Mouse (Mus musculus): ENCODE measurements around the gene Auh. TPM values are rescaled to one million over a fixed set of nuclear protein-coding genes. Genes with fewer than 3 reads are reported as not detected.

Gene Auh
- polyA plus RNA-seq, 1 experiment = 81.6 TPM

DNA sequence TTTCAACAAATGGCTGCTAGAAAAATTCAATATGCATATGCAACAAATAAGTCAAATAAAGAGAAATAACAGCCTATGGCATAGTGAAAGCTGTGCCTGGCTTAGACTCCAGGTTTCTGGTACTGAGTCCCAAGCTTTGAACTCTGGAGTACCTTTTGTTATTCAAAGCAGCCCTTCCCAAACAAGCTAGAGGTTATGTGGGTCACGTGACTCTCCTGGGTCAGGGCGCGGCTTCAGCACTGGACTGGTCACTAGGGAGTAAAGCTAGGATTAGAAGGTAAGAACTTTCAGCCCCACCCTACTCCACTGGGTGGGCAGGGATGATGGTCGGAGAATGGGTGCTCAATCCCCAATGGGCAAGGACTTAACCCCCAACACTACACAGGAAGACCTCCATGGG, 18.2 kb downstream of the Auh start:
- Histone ChIP-seq H3K27ac (ENCODE audit: insufficient read depth, low read length) (no peak overlapping the region), H3K4me3 (ENCODE audit: insufficient read depth, low read length) (no peak overlapping the region), H3K4me1 (ENCODE audit: control insufficient read depth, insufficient read depth, low read length) (peaks cover 3% of the 10 kb centered on the region)
- TF ChIP-seq POLR2A (IDR thresholded peaks at IDR 0.05; ENCODE audit: extremely low read depth, insufficient read depth, low read length) (no peak), CTCF (IDR thresholded peaks at IDR 0.05; ENCODE audit: extremely low read depth, insufficient read depth, low read length) (no peak)

DNA sequence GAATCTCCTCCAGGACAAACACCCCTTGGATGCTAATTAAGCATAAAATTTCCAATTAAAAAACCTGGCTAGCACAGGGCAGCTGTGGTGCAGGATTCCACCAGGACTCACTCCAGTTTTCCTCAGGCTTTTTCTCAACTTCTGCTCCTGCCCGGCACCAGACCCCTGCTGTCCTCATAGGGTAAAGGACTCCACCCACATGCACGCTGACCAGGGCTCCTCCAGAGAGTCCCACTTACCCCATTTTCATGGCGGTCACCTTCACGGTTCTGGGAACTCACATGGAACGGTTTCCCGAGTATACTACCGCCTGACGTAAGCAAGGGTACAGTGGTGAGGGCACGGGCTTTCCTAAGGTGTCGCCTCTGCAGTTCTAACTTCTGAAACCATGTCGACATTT, 23.2 kb downstream of the Auh start:
- TF ChIP-seq CTCF (IDR thresholded peaks at IDR 0.05; ENCODE audit: extremely low read depth, insufficient read depth, low read length) (no peak), POLR2A (IDR thresholded peaks at IDR 0.05; ENCODE audit: extremely low read depth, insufficient read depth, low read length) (no peak)
- no peak overlapping the region for H3K27ac ChIP-seq (ENCODE audit: insufficient read depth, low read length)
- no peak overlapping the region for H3K4me3 ChIP-seq (ENCODE audit: insufficient read depth, low read length)
- no peaks in the 10 kb centered on the region for H3K4me1 ChIP-seq (ENCODE audit: control insufficient read depth, insufficient read depth, low read length)

- peaks cover 9% of the 10 kb centered on the region for H3K4me1 ChIP-seq (ENCODE audit: control insufficient read depth, insufficient read depth, low read length)
- no peak overlapping the region for H3K4me3 ChIP-seq (ENCODE audit: insufficient read depth, low read length)
- H3K27ac ChIP-seq (ENCODE audit: insufficient read depth, low read length) = no peak overlapping the region
- TF ChIP-seq POLR2A (IDR thresholded peaks at IDR 0.05; ENCODE audit: extremely low read depth, insufficient read depth, low read length) (no peak), CTCF (IDR thresholded peaks at IDR 0.05; ENCODE audit: extremely low read depth, insufficient read depth, low read length) (no peak)
Observed at GRCm38 (mm10) chr13:52904175-52904574, 25.3 kb downstream of the Auh start.

- H3K27ac ChIP-seq (ENCODE audit: insufficient read depth, low read length) = no peak overlapping the region
- H3K4me3 ChIP-seq (ENCODE audit: insufficient read depth, low read length) = no peak overlapping the region
- peaks cover 9% of the 10 kb centered on the region for H3K4me1 ChIP-seq (ENCODE audit: control insufficient read depth, insufficient read depth, low read length)
- no peak for TF ChIP-seq POLR2A (IDR thresholded peaks at IDR 0.05; ENCODE audit: extremely low read depth, insufficient read depth, low read length)
- no peak for TF ChIP-seq CTCF (IDR thresholded peaks at IDR 0.05; ENCODE audit: extremely low read depth, insufficient read depth, low read length)
Observed at GRCm38 (mm10) chr13:52903767-52904166, 25.7 kb downstream of the Auh start.

- Histone ChIP-seq H3K4me1 (ENCODE audit: control insufficient read depth, insufficient read depth, low read length) (peaks cover 9% of the 10 kb centered on the region), H3K4me3 (ENCODE audit: insufficient read depth, low read length) (no peak overlapping the region), H3K27ac (ENCODE audit: insufficient read depth, low read length) (no peak overlapping the region)
- TF ChIP-seq POLR2A (IDR thresholded peaks at IDR 0.05; ENCODE audit: extremely low read depth, insufficient read depth, low read length) = no peak
- no peak for TF ChIP-seq CTCF (IDR thresholded peaks at IDR 0.05; ENCODE audit: extremely low read depth, insufficient read depth, low read length)
Observed at GRCm38 (mm10) chr13:52902517-52902916, 27.0 kb downstream of the Auh start.

- Histone ChIP-seq H3K27ac (ENCODE audit: insufficient read depth, low read length) (no peak overlapping the region), H3K4me1 (ENCODE audit: control insufficient read depth, insufficient read depth, low read length) (peaks cover 9% of the 10 kb centered on the region), H3K4me3 (ENCODE audit: insufficient read depth, low read length) (no peak overlapping the region)
- TF ChIP-seq POLR2A (IDR thresholded peaks at IDR 0.05; ENCODE audit: extremely low read depth, insufficient read depth, low read length) = no peak
- no peak for TF ChIP-seq CTCF (IDR thresholded peaks at IDR 0.05; ENCODE audit: extremely low read depth, insufficient read depth, low read length)
Observed at GRCm38 (mm10) chr13:52899664-52900063, 29.8 kb downstream of the Auh start.

GRCm38 (mm10) chr13:52897806-52898205, 31.7 kb downstream of the Auh start:
- Histone ChIP-seq H3K4me1 (ENCODE audit: control insufficient read depth, insufficient read depth, low read length) (peaks cover 9% of the 10 kb centered on the region), H3K27ac (ENCODE audit: insufficient read depth, low read length) (no peak overlapping the region), H3K4me3 (ENCODE audit: insufficient read depth, low read length) (no peak overlapping the region)
- TF ChIP-seq CTCF (IDR thresholded peaks at IDR 0.05; ENCODE audit: extremely low read depth, insufficient read depth, low read length) (no peak), POLR2A (IDR thresholded peaks at IDR 0.05; ENCODE audit: extremely low read depth, insufficient read depth, low read length) (no peak)

DNA sequence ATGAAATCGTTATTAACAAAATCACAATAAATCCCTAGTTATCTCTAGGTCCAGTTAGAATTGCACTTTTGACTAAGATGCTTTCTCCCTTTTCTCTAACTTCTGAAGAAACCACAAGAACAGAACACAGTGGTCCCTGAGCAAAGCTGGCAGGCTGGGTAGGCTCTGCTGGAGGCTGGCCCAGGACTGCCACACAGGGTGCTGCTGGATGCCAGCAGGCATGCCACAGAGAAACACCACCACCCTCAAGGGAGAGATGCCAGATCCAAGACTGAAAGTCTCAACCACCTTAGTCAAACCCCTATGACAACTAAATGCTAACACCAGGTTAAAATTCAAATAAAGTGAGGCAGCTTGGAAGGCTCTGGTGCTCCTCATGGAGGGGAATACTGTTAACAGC, 36.7 kb downstream of the Auh start:
- Histone ChIP-seq H3K4me1 (ENCODE audit: control insufficient read depth, insufficient read depth, low read length) (peaks cover 3% of the 10 kb centered on the region; the same call in 1 of the 2 replicates), H3K4me3 (ENCODE audit: insufficient read depth, low read length) (no peak overlapping the region), H3K27ac (ENCODE audit: insufficient read depth, low read length) (no peak overlapping the region)
- TF ChIP-seq CTCF (IDR thresholded peaks at IDR 0.05; ENCODE audit: extremely low read depth, insufficient read depth, low read length) = no peak
- TF ChIP-seq POLR2A (IDR thresholded peaks at IDR 0.05; ENCODE audit: extremely low read depth, insufficient read depth, low read length) = no peak

GRCm38 (mm10) chr13:52892065-52892503, 37.4 kb downstream of the Auh start:
- no peak overlapping the region for H3K27ac ChIP-seq (ENCODE audit: insufficient read depth, low read length)
- peaks cover 3% of the 10 kb centered on the region; the same call in 1 of the 2 replicates for H3K4me1 ChIP-seq (ENCODE audit: control insufficient read depth, insufficient read depth, low read length)
- TF ChIP-seq POLR2A (IDR thresholded peaks at IDR 0.05; ENCODE audit: extremely low read depth, insufficient read depth, low read length) (no peak), CTCF (IDR thresholded peaks at IDR 0.05; ENCODE audit: extremely low read depth, insufficient read depth, low read length) (no peak)
- no peak overlapping the region for H3K4me3 ChIP-seq (ENCODE audit: insufficient read depth, low read length)

- no peak for TF ChIP-seq POLR2A (IDR thresholded peaks at IDR 0.05; ENCODE audit: extremely low read depth, insufficient read depth, low read length)
- no peak for TF ChIP-seq CTCF (IDR thresholded peaks at IDR 0.05; ENCODE audit: extremely low read depth, insufficient read depth, low read length)
- Histone ChIP-seq H3K4me1 (ENCODE audit: control insufficient read depth, insufficient read depth, low read length) (peaks cover 3% of the 10 kb centered on the region; the same call in 1 of the 2 replicates), H3K27ac (ENCODE audit: insufficient read depth, low read length) (no peak overlapping the region), H3K4me3 (ENCODE audit: insufficient read depth, low read length) (no peak overlapping the region)
Observed at GRCm38 (mm10) chr13:52890313-52890712, 39.2 kb downstream of the Auh start.
